Mouse (Mus musculus): ENCODE results near the gene Klf3. TPM values are rescaled to one million over a fixed set of nuclear protein-coding genes. Genes with fewer than 3 reads are reported as not detected.

The Klf3 gene
- polyA plus RNA-seq, 2 experiments: 34.2 to 69.8 TPM

DNA sequence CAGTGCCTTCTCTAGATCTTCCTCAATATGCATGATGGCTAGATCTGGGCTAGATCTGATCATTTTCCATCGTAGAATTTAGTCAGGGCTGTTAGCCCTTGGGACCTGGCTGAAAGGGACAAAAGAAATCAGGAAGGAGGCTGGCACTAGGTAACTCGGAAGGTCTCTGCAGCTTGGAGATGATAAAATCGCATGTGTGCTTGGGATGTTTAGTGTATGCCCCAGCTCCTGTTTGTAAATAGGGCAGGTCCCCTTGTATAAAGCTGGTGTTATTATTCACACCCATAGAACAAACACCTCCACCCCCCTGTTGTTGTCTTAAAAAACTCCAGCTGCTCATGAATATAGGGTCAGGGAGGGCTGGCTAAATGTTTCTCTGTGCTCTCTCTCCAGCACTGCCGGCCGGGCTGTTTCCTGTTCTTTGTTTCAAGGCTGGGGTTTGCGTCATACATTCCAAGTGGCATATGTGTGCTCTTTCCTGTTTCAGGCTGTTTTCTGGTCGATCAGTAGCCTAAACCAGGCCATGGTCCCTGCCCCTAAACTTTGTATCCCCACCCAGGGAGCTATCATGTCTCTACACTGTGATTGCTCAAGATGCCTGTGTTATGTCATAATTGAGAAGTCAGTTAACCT is 2.8 kb downstream of the Klf3 start:
- peaks cover 19% of the 10 kb centered on the region for H3K36me3 ChIP-seq (replicated peaks; ENCODE audit: control insufficient read depth, insufficient read depth, low read depth)
- H3K27ac ChIP-seq: peak overlapping the region; percentile 82
- TF ChIP-seq EP300 (IDR thresholded peaks at IDR 0.05; ENCODE audit: low read depth) (0 out of 2 replicates have a peak, but pooled peaks have one; percentile 18), CTCF (IDR thresholded peaks at IDR 0.05; ENCODE audit: low read depth) (no peak)
- no peaks in the 10 kb centered on the region for H3K9me3 ChIP-seq (ENCODE audit: control insufficient read depth, low read length)
- H3K4me2 ChIP-seq (ENCODE audit: low read depth): peak overlapping the region; percentile 88
- H3K4me1 ChIP-seq (replicated peaks; ENCODE audit: control insufficient read depth in 2 of 2, insufficient read depth in 2 of 2, low read length in 1 of 2): peaks cover 60 to 63% of the 10 kb centered on the region in 2 experiments
- peak overlapping the region; percentile 97 to 98 for H3K4me3 ChIP-seq (ENCODE audit: insufficient read depth in 1 of 2, low read depth in 2 of 2, low read length in 2 of 2)
- ATAC-seq (ENCODE audit: insufficient read depth) (no peak), DNase-seq (ENCODE audit: low read depth in 3 of 3, low spot score in 3 of 3) (peak; percentile 49 to 69 (median 56))
- H3K9ac ChIP-seq (replicated peaks): peak overlapping the region; percentile 100
- 5% methylated on average over 7 of the region's 7 CpGs for WGBS (ENCODE audit: insufficient replicate concordance)
- H3K27me3 ChIP-seq (ENCODE audit: control insufficient read depth, insufficient read depth, low read length): peaks cover 6% of the 10 kb centered on the region; the same call in 1 of the 2 replicates

DNA sequence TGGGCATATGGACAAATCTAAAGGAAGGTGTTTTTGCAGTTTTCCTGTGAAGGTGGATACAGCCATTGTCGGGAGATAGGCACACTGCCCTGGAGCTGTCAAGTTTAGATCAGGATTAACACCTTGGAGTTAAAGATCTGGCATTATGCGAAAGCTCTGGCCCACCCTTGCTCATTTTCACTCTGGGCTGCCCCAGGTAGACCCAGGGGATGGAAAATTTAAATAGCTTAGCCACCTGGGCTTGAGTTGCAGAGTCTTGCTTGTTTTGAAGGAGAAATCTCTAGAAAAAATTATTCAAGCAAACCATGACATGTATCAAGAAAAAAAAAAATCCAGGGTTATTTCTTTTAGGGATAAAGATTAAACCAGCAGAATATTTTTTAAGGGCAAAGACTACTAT is 3.4 kb downstream of the Klf3 start:
- WGBS (ENCODE audit: insufficient replicate concordance): 26% methylated on average over 2 of the region's 2 CpGs
- Histone ChIP-seq H3K36me3 (replicated peaks; ENCODE audit: control insufficient read depth, insufficient read depth, low read depth) (peaks cover 19% of the 10 kb centered on the region), H3K9ac (replicated peaks) (peak overlapping the region; percentile 100), H3K27me3 (ENCODE audit: control insufficient read depth, insufficient read depth, low read length) (peaks cover 4% of the 10 kb centered on the region; the same call in 1 of the 2 replicates), H3K4me2 (ENCODE audit: low read depth) (peak overlapping the region; percentile 88), H3K27ac (peak overlapping the region; percentile 82), H3K9me3 (ENCODE audit: control insufficient read depth, low read length) (no peaks in the 10 kb centered on the region), H3K4me1 (replicated peaks; ENCODE audit: control insufficient read depth in 2 of 2, insufficient read depth in 2 of 2, low read length in 1 of 2) (peaks cover 61 to 65% of the 10 kb centered on the region in 2 experiments), H3K4me3 (ENCODE audit: insufficient read depth in 1 of 2, low read depth in 2 of 2, low read length in 2 of 2) (peak overlapping the region; percentile 97 to 98)
- TF ChIP-seq CTCF (IDR thresholded peaks at IDR 0.05; ENCODE audit: low read depth) (no peak), EP300 (IDR thresholded peaks at IDR 0.05; ENCODE audit: low read depth) (no peak)
- DNase-seq (ENCODE audit: low read depth in 3 of 3, low spot score in 3 of 3): no peak
- ATAC-seq (ENCODE audit: insufficient read depth): no peak

DNA sequence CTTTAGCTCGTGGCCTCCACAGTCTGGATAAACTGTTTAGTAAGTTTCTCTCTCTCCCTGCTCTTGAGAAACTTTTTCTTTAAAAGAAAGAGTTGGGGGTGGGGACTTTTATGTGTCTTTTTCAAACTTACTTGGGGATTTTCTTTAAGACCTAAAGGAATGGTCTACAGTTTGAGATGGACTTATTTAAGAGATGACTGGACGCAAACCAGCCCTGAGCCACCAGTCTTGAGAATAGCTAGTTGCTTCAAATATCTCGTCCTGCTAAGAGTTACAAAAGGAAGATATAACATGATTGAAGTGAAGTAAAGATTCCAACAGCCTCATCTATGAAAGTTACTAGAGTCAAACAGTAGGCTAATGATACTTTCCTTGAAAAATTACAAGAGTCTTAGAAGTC is 4.0 kb downstream of the Klf3 start:
- H3K27ac ChIP-seq: peak overlapping the region; percentile 48
- H3K4me3 ChIP-seq (ENCODE audit: insufficient read depth in 1 of 2, low read depth in 2 of 2, low read length in 2 of 2): peak overlapping the region; percentile 1 to 97; a peak in 3 of 4 replicates
- peaks cover 19% of the 10 kb centered on the region for H3K36me3 ChIP-seq (replicated peaks; ENCODE audit: control insufficient read depth, insufficient read depth, low read depth)
- DNase-seq (ENCODE audit: low read depth in 3 of 3, low spot score in 3 of 3): no peak
- ATAC-seq (ENCODE audit: insufficient read depth): no peak
- 37% methylated on average over 3 of the region's 3 CpGs for WGBS (ENCODE audit: insufficient replicate concordance)
- H3K9ac ChIP-seq (replicated peaks): peak overlapping the region; percentile 59
- no peaks in the 10 kb centered on the region for H3K9me3 ChIP-seq (ENCODE audit: control insufficient read depth, low read length)
- H3K4me2 ChIP-seq (ENCODE audit: low read depth): peak overlapping the region; percentile 88
- no peaks in the 10 kb centered on the region; the same call in 1 of the 2 replicates for H3K27me3 ChIP-seq (ENCODE audit: control insufficient read depth, insufficient read depth, low read length)
- no peak for TF ChIP-seq CTCF (IDR thresholded peaks at IDR 0.05; ENCODE audit: low read depth)
- peaks cover 59 to 63% of the 10 kb centered on the region in 2 experiments for H3K4me1 ChIP-seq (replicated peaks; ENCODE audit: control insufficient read depth in 2 of 2, insufficient read depth in 2 of 2, low read length in 1 of 2)

DNA sequence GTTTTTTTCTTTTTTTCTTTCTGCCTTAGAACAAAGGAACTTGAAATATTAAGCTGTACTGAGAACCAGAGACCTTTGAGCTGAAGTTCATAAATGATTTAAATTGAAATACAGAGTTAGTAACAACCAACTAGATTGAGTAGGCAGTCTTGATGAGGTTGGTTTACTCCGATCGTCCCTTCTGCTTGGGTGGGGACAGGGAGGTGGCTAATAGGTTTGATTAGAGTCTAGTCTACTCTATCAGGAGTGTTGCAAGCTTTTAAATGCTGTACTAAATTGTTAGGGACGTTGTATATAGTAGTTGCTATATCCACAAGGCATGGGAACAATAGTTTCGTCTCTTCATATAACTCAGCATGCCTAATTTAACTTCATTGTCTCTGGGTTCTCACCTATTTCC is 4.4 kb downstream of the Klf3 start:
- no peak for ATAC-seq (ENCODE audit: insufficient read depth)
- Histone ChIP-seq H3K27ac (peak overlapping the region; percentile 7), H3K27me3 (ENCODE audit: control insufficient read depth, insufficient read depth, low read length) (no peaks in the 10 kb centered on the region), H3K9ac (replicated peaks) (peak overlapping the region; percentile 59), H3K36me3 (replicated peaks; ENCODE audit: control insufficient read depth, insufficient read depth, low read depth) (peaks cover 19% of the 10 kb centered on the region), H3K9me3 (ENCODE audit: control insufficient read depth, low read length) (no peaks in the 10 kb centered on the region), H3K4me1 (replicated peaks; ENCODE audit: control insufficient read depth in 2 of 2, insufficient read depth in 2 of 2, low read length in 1 of 2) (peaks cover 58 to 61% of the 10 kb centered on the region in 2 experiments), H3K4me2 (ENCODE audit: low read depth) (peak overlapping the region; percentile 88), H3K4me3 (ENCODE audit: insufficient read depth in 1 of 2, low read depth in 2 of 2, low read length in 2 of 2) (peak overlapping the region; percentile 1 to 97; a peak in 3 of 4 replicates)
- TF ChIP-seq CTCF (IDR thresholded peaks at IDR 0.05; ENCODE audit: low read depth) (no peak), EP300 (IDR thresholded peaks at IDR 0.05; ENCODE audit: low read depth) (no peak)
- no peak for DNase-seq (ENCODE audit: low read depth in 3 of 3, low spot score in 3 of 3)
- 13% methylated on average over 4 of the region's 4 CpGs for WGBS (ENCODE audit: insufficient replicate concordance)

DNA sequence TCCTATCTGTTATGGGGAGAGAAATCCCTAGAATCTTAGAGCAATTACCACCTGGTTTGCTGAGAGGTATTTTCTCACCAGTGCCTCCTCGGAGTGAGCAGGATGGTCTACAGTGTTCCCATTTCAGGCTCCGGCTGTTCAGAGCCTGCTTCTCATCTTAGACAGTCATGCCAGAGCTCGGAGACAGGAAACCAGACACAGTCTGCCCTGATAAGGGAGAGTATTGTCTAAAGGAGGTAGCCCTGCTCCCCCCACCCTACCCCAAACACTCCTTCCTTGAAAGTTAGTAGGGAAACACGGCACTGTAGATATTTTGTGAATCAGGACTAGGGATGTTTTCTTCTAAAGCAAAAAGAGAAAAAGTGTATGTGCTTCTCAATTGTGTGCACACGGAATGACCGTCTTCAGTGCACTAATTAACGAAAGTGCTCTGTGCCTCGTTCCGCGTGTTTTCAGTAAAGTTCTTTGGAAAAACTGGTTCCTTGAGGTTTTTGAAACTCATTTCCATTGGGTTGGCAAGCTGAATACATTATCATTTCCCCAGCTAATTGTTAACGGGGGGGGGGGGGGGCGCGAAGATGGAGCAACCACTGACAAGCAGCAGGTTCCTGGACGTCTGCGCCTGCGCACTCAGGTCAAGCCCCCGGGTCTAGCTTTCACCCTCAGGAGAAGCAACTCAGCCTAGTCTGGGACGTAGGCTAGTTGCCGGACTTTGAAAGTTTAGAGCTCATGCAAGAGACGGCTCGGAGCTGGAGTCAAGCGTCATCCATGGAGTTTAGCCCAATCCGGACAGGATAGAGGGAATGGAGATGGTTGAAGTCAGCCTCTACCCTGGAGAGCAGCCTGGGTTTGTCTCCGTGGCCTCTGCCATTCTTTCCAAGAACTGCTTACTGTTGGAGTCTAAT is 5.2 kb downstream of the Klf3 start:
- no peaks in the 10 kb centered on the region for H3K9me3 ChIP-seq (ENCODE audit: control insufficient read depth, low read length)
- WGBS (ENCODE audit: insufficient replicate concordance): 43% methylated on average over 24 of the region's 24 CpGs
- no peak for DNase-seq (ENCODE audit: low read depth in 3 of 3, low spot score in 3 of 3)
- H3K4me2 ChIP-seq (ENCODE audit: low read depth): peak overlapping the region; percentile 88
- peak overlapping the region; percentile 45 to 97 for H3K4me3 ChIP-seq (ENCODE audit: insufficient read depth in 1 of 2, low read depth in 2 of 2, low read length in 2 of 2)
- H3K27ac ChIP-seq: peak overlapping the region; percentile 91
- H3K9ac ChIP-seq (replicated peaks): peak overlapping the region; percentile 20
- peaks cover 19% of the 10 kb centered on the region for H3K36me3 ChIP-seq (replicated peaks; ENCODE audit: control insufficient read depth, insufficient read depth, low read depth)
- ATAC-seq (ENCODE audit: insufficient read depth): no peak
- TF ChIP-seq EP300 (IDR thresholded peaks at IDR 0.05; ENCODE audit: low read depth) (no peak), CTCF (IDR thresholded peaks at IDR 0.05; ENCODE audit: low read depth) (no peak)
- no peaks in the 10 kb centered on the region for H3K27me3 ChIP-seq (ENCODE audit: control insufficient read depth, insufficient read depth, low read length)
- peaks cover 59 to 60% of the 10 kb centered on the region in 2 experiments for H3K4me1 ChIP-seq (replicated peaks; ENCODE audit: control insufficient read depth in 2 of 2, insufficient read depth in 2 of 2, low read length in 1 of 2)

Measured in liver, embryonic 14.5 days (tissue).